Comparison of ENCODE assay signal across 11 mouse cellular contexts in the genomic region with DNA sequence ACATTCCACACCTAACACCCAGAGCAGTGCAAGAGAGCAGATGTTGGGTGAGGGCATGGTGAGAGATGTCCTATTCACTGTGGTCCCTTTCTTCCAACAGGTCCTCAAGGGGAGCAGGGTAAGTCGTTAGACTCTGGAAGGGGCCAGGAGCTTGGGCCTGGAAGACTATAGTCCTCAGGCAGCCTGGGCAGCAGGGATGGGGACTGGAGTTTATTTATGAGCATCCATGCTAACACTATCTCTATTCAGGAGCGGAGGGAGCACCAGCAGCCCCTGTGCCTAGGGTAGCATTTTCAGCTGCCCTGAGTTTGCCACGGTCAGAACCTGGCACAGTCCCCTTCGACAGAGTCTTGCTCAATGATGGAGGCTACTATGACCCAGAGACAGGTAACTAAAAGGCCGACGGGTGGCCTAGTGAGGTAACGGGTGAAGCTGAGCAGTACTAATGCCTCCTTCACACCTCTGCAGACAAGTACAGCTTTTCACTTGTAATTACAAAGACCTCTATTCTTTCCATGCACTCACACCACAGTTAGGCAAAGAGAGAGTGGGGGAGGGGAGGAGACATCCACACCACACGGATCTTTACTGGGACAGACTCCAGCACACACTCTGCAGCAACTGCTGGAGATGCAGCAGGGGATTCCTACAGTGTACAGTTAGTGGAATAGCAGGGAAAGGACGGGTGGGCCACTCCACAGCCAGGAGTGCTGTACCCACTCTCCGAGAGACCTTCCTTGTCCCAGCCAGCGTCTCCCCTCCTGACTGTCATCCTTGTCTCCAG. TPM values are rescaled to one million over a fixed set of nuclear protein-coding genes. Genes with fewer than 3 reads are reported as not detected.
DNase-seq lines count a peak whose midpoint lies in the region; ATAC-seq and TF ChIP-seq lines count a peak whose summit lies in the region.
"Had no signal": no experiment of that assay in that cellular context is flagged by ENCODE, and none has a peak within 500 bp of the region (broad histone marks: within the 10 kb centered on the region; RNA-seq: fewer than 3 reads in every experiment).

No protein-coding gene starts in this region.

- no peak for DNase-seq in heart, postnatal 4 days
- DNase-seq in midbrain, embryonic 11.5 days (ENCODE audit: low spot score, missing footprints): no peak
- no peak for DNase-seq in spleen, postnatal 4 days (ENCODE audit: low spot score in 2 of 2)
- DNase-seq in thymus, postnatal 36 days: no peak
- no peak for DNase-seq in frontal cortex, postnatal 36 days (ENCODE audit: low spot score in 2 of 2)
- DNase-seq: adrenal gland, postnatal 14 days; retina, postnatal 1 day had no signal

- no peak overlapping the region for H3K27ac ChIP-seq in heart, embryonic 12.5 days (ENCODE audit: poor library complexity, severe bottlenecking)
- peak overlapping the region; percentile 33; the same call in 1 of the 2 replicates for H3K27ac ChIP-seq in midbrain, embryonic 16.5 days (ENCODE audit: low read length)
- no peak overlapping the region for H3K27ac ChIP-seq in midbrain, embryonic 11.5 days (ENCODE audit: low read depth, low read length)
- peak overlapping the region; percentile 68; the same call in 1 of the 2 replicates for H3K27ac ChIP-seq in intestine, postnatal 0 days (ENCODE audit: low read depth, low read length)
- H3K27ac ChIP-seq: left cerebral cortex, adult 2 months had no signal

- ATAC-seq in heart, embryonic 12.5 days (ENCODE audit: insufficient number of reproducible peaks, low FRiP score): no peak
- no peak for ATAC-seq in midbrain, embryonic 16.5 days
- no peak for ATAC-seq in midbrain, embryonic 11.5 days (ENCODE audit: low FRiP score)
- ATAC-seq in intestine, postnatal 0 days: no peak

- no peak overlapping the region for H3K4me3 ChIP-seq in heart, embryonic 12.5 days
- H3K4me3 ChIP-seq in midbrain, embryonic 16.5 days (ENCODE audit: low read depth, low read length): no peak overlapping the region
- no peak overlapping the region for H3K4me3 ChIP-seq in midbrain, embryonic 11.5 days (ENCODE audit: low read depth, low read length)
- H3K4me3 ChIP-seq in intestine, postnatal 0 days (ENCODE audit: low read depth, low read length): 0 out of 2 replicates have a peak overlapping the region, but pooled peaks have one; percentile 55
- H3K4me3 ChIP-seq: left cerebral cortex, adult 2 months had no signal

- H3K4me2 ChIP-seq in heart, embryonic 12.5 days: 0 out of 2 replicates have a peak overlapping the region, but pooled peaks have one; percentile 89
- no peak overlapping the region for H3K4me2 ChIP-seq in midbrain, embryonic 16.5 days (ENCODE audit: low read length)
- no peak overlapping the region for H3K4me2 ChIP-seq in midbrain, embryonic 11.5 days
- H3K4me2 ChIP-seq in intestine, postnatal 0 days (replicated peaks; ENCODE audit: low read depth): peak overlapping the region; percentile 87

- H3K9me3 ChIP-seq in heart, embryonic 12.5 days (replicated peaks): no peaks in the 10 kb centered on the region
- no peaks in the 10 kb centered on the region for H3K9me3 ChIP-seq in midbrain, embryonic 16.5 days (replicated peaks; ENCODE audit: control insufficient read depth, low read length, poor library complexity, severe bottlenecking)
- no peaks in the 10 kb centered on the region for H3K9me3 ChIP-seq in midbrain, embryonic 11.5 days (ENCODE audit: control insufficient read depth, low read length)
- H3K9me3 ChIP-seq in intestine, postnatal 0 days (ENCODE audit: control insufficient read depth): no peaks in the 10 kb centered on the region

- H3K36me3 ChIP-seq in heart, embryonic 12.5 days: peaks cover 44% of the 10 kb centered on the region
- H3K36me3 ChIP-seq in midbrain, embryonic 16.5 days (ENCODE audit: control insufficient read depth, insufficient read depth, low read length): no peaks in the 10 kb centered on the region
- H3K36me3 ChIP-seq in midbrain, embryonic 11.5 days (ENCODE audit: control insufficient read depth, insufficient read depth, low read length): no peaks in the 10 kb centered on the region; the same call in 1 of the 2 replicates
- H3K36me3 ChIP-seq in intestine, postnatal 0 days (ENCODE audit: control insufficient read depth, insufficient read depth): peaks cover 25% of the 10 kb centered on the region

- 0 out of 2 replicates have a peak, but pooled peaks cover 6% of the 10 kb centered on the region for H3K27me3 ChIP-seq in heart, embryonic 12.5 days (replicated peaks)
- H3K27me3 ChIP-seq in midbrain, embryonic 16.5 days (ENCODE audit: control insufficient read depth, insufficient read depth, low read depth, low read length): no peaks in the 10 kb centered on the region
- no peaks in the 10 kb centered on the region; the same call in 1 of the 2 replicates for H3K27me3 ChIP-seq in midbrain, embryonic 11.5 days (ENCODE audit: control insufficient read depth, insufficient read depth, low read length)
- H3K27me3 ChIP-seq in intestine, postnatal 0 days (replicated peaks; ENCODE audit: control insufficient read depth, insufficient read depth, low read length): no peaks in the 10 kb centered on the region

- H3K4me1 ChIP-seq in heart, embryonic 12.5 days (replicated peaks): peaks cover 69% of the 10 kb centered on the region
- H3K4me1 ChIP-seq in midbrain, embryonic 16.5 days (ENCODE audit: control insufficient read depth, insufficient read depth, low read length): peaks cover 15% of the 10 kb centered on the region
- H3K4me1 ChIP-seq in midbrain, embryonic 11.5 days (ENCODE audit: control insufficient read depth, insufficient read depth, low read length): peaks cover 19% of the 10 kb centered on the region
- 0 out of 2 replicates have a peak, but pooled peaks cover 4% of the 10 kb centered on the region for H3K4me1 ChIP-seq in intestine, postnatal 0 days (replicated peaks; ENCODE audit: control insufficient read depth, insufficient read depth, low read length)

- WGBS in heart, embryonic 12.5 days: 68% methylated on average over 11 of the region's 11 CpGs
- WGBS in midbrain, embryonic 16.5 days: 71% methylated on average over 11 of the region's 11 CpGs
- WGBS in midbrain, embryonic 11.5 days: 72% methylated on average over 11 of the region's 11 CpGs
- WGBS in intestine, postnatal 0 days: 67% methylated on average over 11 of the region's 11 CpGs

- TF ChIP-seq CTCF in intestine, postnatal 0 days (IDR thresholded peaks at IDR 0.05; ENCODE audit: low read depth): no peak

- 0 out of 2 replicates have a peak overlapping the region, but pooled peaks have one; percentile 28 for H3K9ac ChIP-seq in heart, embryonic 12.5 days
- no peak overlapping the region for H3K9ac ChIP-seq in midbrain, embryonic 16.5 days (ENCODE audit: low read depth, low read length)
- no peak overlapping the region for H3K9ac ChIP-seq in midbrain, embryonic 11.5 days (ENCODE audit: low read length)
- no peak overlapping the region for H3K9ac ChIP-seq in intestine, postnatal 0 days (ENCODE audit: low read depth, low read length)

RNA-seq across cellular contexts. Expression of a gene that starts 1.2 kb away (rescaled TPM):
- 6.5 and 8.1 TPM in 2 replicates for polyA plus RNA-seq in heart, embryonic 12.5 days (2016; fragmentation: Nextera tagmentation; extraction: Ambion mirVana)
- 1 to 10 TPM; 6.4 to 9.2 TPM for total RNA-seq in heart, postnatal 4 days (2021)
- polyA plus RNA-seq in midbrain, embryonic 16.5 days (2015; fragmentation: Nextera tagmentation; extraction: Ambion mirVana): 9.6 and 9.9 TPM in 2 replicates
- polyA plus RNA-seq in midbrain, embryonic 11.5 days (2014; fragmentation: Nextera tagmentation; extraction: Ambion mirVana): 4.6 and 6.9 TPM in 2 replicates
- polyA plus RNA-seq in intestine, postnatal 0 days (2015; fragmentation: Nextera tagmentation; extraction: Ambion mirVana): 89.6 and 97.9 TPM in 2 replicates

RNA-seq across cellular contexts. Expression of a gene that starts 6.8 kb away (rescaled TPM):
- polyA plus RNA-seq in heart, embryonic 12.5 days (2016; fragmentation: Nextera tagmentation; extraction: Ambion mirVana): 179 and 187 TPM in 2 replicates
- 10 to 100 TPM; 83.4 to 93.2 TPM for total RNA-seq in heart, postnatal 4 days (2021)
- 11.7 and 12.3 TPM in 2 replicates for polyA plus RNA-seq in midbrain, embryonic 16.5 days (2015; fragmentation: Nextera tagmentation; extraction: Ambion mirVana)
- 28.1 and 30.3 TPM in 2 replicates for polyA plus RNA-seq in midbrain, embryonic 11.5 days (2014; fragmentation: Nextera tagmentation; extraction: Ambion mirVana)
- 63.2 and 63.7 TPM in 2 replicates for polyA plus RNA-seq in intestine, postnatal 0 days (2015; fragmentation: Nextera tagmentation; extraction: Ambion mirVana)

RNA-seq across cellular contexts. Expression of a gene that starts 12.4 kb away (rescaled TPM):
- 386 and 388 TPM in 2 replicates for polyA plus RNA-seq in heart, embryonic 12.5 days (2016; fragmentation: Nextera tagmentation; extraction: Ambion mirVana)
- total RNA-seq in heart, postnatal 4 days (2021): 100 to 1,000 TPM; 170 TPM
- polyA plus RNA-seq in midbrain, embryonic 16.5 days (2015; fragmentation: Nextera tagmentation; extraction: Ambion mirVana): 202 and 215 TPM in 2 replicates
- polyA plus RNA-seq in midbrain, embryonic 11.5 days (2014; fragmentation: Nextera tagmentation; extraction: Ambion mirVana): 340 and 376 TPM in 2 replicates
- 458 and 495 TPM in 2 replicates for polyA plus RNA-seq in intestine, postnatal 0 days (2015; fragmentation: Nextera tagmentation; extraction: Ambion mirVana)

RNA-seq across cellular contexts. Expression of a gene that starts 25.4 kb away (rescaled TPM):
- 4.9 and 5.2 TPM in 2 replicates for polyA plus RNA-seq in heart, embryonic 12.5 days (2016; fragmentation: Nextera tagmentation; extraction: Ambion mirVana)
- under 1 TPM; 0.67 to 0.77 TPM for total RNA-seq in heart, postnatal 4 days (2021)
- polyA plus RNA-seq in midbrain, embryonic 16.5 days (2015; fragmentation: Nextera tagmentation; extraction: Ambion mirVana): 68.2 and 86.8 TPM in 2 replicates
- 6.7 and 8.5 TPM in 2 replicates for polyA plus RNA-seq in midbrain, embryonic 11.5 days (2014; fragmentation: Nextera tagmentation; extraction: Ambion mirVana)
- 535 and 618 TPM in 2 replicates for polyA plus RNA-seq in intestine, postnatal 0 days (2015; fragmentation: Nextera tagmentation; extraction: Ambion mirVana)

RNA-seq across cellular contexts. Expression of a gene that starts 31.5 kb away (rescaled TPM):
- polyA plus RNA-seq in heart, embryonic 12.5 days (2016; fragmentation: Nextera tagmentation; extraction: Ambion mirVana): 12.5 and 14.4 TPM in 2 replicates
- 10 to 100 TPM; 11.8 to 12.7 TPM for total RNA-seq in heart, postnatal 4 days (2021)
- 24.1 and 24.5 TPM in 2 replicates for polyA plus RNA-seq in midbrain, embryonic 16.5 days (2015; fragmentation: Nextera tagmentation; extraction: Ambion mirVana)
- 22.0 and 22.3 TPM in 2 replicates for polyA plus RNA-seq in midbrain, embryonic 11.5 days (2014; fragmentation: Nextera tagmentation; extraction: Ambion mirVana)
- 5.5 and 6.5 TPM in 2 replicates for polyA plus RNA-seq in intestine, postnatal 0 days (2015; fragmentation: Nextera tagmentation; extraction: Ambion mirVana)

Comparison
In these comparisons a context has a peak if more than half of its experiments do, and no peak if none do; other contexts are left out.
1. H3K27ac ChIP-seq: peak in midbrain, embryonic 16.5 days (single experiment) and intestine, postnatal 0 days (single experiment); none in heart, embryonic 12.5 days (single experiment) and midbrain, embryonic 11.5 days (single experiment).
2. H3K4me2 ChIP-seq: peak in heart, embryonic 12.5 days (single experiment) and intestine, postnatal 0 days (single experiment); none in midbrain, embryonic 16.5 days (single experiment) and midbrain, embryonic 11.5 days (single experiment).